Mouse (Mus musculus) limb, embryonic 15.5 days (tissue): ENCODE measurements around the gene Bub1b. TPM values are rescaled to one million over a fixed set of nuclear protein-coding genes. Genes with fewer than 3 reads are reported as not detected.

Experiments
- ATAC-seq: fragments of 200-750 bp; cut with Nextera tagmentation; 2 replicates; pipeline ENCODE4 v1.8.0; 2017; ENCODE audit warnings: low read depth, moderate TSS enrichment; ENCODE audit not compliant: insufficient number of reproducible peaks, low FRiP score, low TSS enrichment
- H3K27ac ChIP-seq: fragments of 300-500 bp; sonication (generic); 2 replicates; pipeline ENCODE4 v1.5.1; 2015; ENCODE audit warnings: moderate library complexity, mild to moderate bottlenecking, inconsistent platforms
- H3K27me3 ChIP-seq: fragments of 300-500 bp; sonication (generic); 2 replicates; pipeline ENCODE4 v1.6.1; 2015; ENCODE audit warnings: inconsistent platforms
- H3K36me3 ChIP-seq: fragments of 300-500 bp; sonication (generic); 2 replicates; pipeline ENCODE4 v1.6.1; 2015; ENCODE audit warnings: inconsistent platforms
- H3K4me1 ChIP-seq: fragments of 300-500 bp; sonication (generic); 2 replicates; pipeline ENCODE4 v1.6.1; 2015; ENCODE audit warnings: inconsistent platforms
- H3K4me2 ChIP-seq: fragments of 300-500 bp; sonication (generic); 2 replicates; pipeline ENCODE4 v1.6.1; 2015; ENCODE audit warnings: mild to moderate bottlenecking, inconsistent platforms
- H3K4me3 ChIP-seq: fragments of 300-500 bp; sonication (generic); 2 replicates; pipeline ENCODE4 v1.5.1; 2015; ENCODE audit warnings: mild to moderate bottlenecking, inconsistent platforms
- H3K9ac ChIP-seq: fragments of 300-500 bp; sonication (generic); 2 replicates; pipeline ENCODE4 v1.6.1; 2015; ENCODE audit warnings: inconsistent platforms
- H3K9me3 ChIP-seq: fragments of 300-500 bp; sonication (generic); 2 replicates; pipeline ENCODE4 v1.6.1; 2016; ENCODE audit warnings: inconsistent platforms
- WGBS: fragments of 180-500 bp; shearing (Covaris S2); methylation state at CpG from one replicate; pipeline ENCODE4 v1.1.7; 2015; 5-methylcytosine and 5-hydroxymethylcytosine counted together
- polyA plus RNA-seq: library from polyadenylated mRNA; unstranded; fragments of >200 nt; fragmentation: Nextera tagmentation; extraction: Ambion mirVana; gene quantifications from 2 replicates; pipeline ENCODE4 v1.2.1, GENCODE M21; 2015

The Bub1b gene
- polyA plus RNA-seq, 1 experiment from 2014 or later, result 64.2 TPM

GRCm38 (mm10) chr2:118669785-118670184, 71.8 kb downstream of the Bub1b start:
- no peak overlapping the region for H3K27ac ChIP-seq
- H3K9ac ChIP-seq, result no peak overlapping the region
- H3K4me3 ChIP-seq, result no peak overlapping the region
- ATAC-seq, result no peak
- no peaks in the 10 kb centered on the region for H3K36me3 ChIP-seq
- H3K4me1 ChIP-seq, result peaks cover 14% of the 10 kb centered on the region
- peaks cover 25% of the 10 kb centered on the region for H3K27me3 ChIP-seq
- H3K4me2 ChIP-seq, result no peak overlapping the region
- 18% methylated on average over 2 of the region's 2 CpGs for WGBS
- no peaks in the 10 kb centered on the region for H3K9me3 ChIP-seq

GRCm38 (mm10) chr2:118671728-118672127, 73.7 kb downstream of the Bub1b start:
- Histone ChIP-seq H3K4me2 (no peak overlapping the region), H3K9ac (no peak overlapping the region), H3K4me3 (no peak overlapping the region), H3K4me1 (peaks cover 15% of the 10 kb centered on the region), H3K9me3 (no peaks in the 10 kb centered on the region), H3K27ac (no peak overlapping the region), H3K27me3 (peaks cover 43% of the 10 kb centered on the region), H3K36me3 (no peaks in the 10 kb centered on the region)
- 32% methylated on average over 1 of the region's 1 CpGs for WGBS
- no peak for ATAC-seq

- H3K4me2 ChIP-seq, result no peak overlapping the region
- peaks cover 24% of the 10 kb centered on the region for H3K4me1 ChIP-seq
- H3K9ac ChIP-seq, result no peak overlapping the region
- WGBS, result 19% methylated on average over 15 of the region's 15 CpGs
- no peak overlapping the region for H3K27ac ChIP-seq
- no peak overlapping the region for H3K4me3 ChIP-seq
- H3K9me3 ChIP-seq, result no peaks in the 10 kb centered on the region
- ATAC-seq, result no peak
- H3K27me3 ChIP-seq, result peaks cover 65% of the 10 kb centered on the region
- H3K36me3 ChIP-seq, result no peaks in the 10 kb centered on the region
Observed at GRCm38 (mm10) chr2:118673686-118674465, 75.9 kb downstream of the Bub1b start.

GRCm38 (mm10) chr2:118674500-118674899, 76.5 kb downstream of the Bub1b start:
- Histone ChIP-seq H3K4me2 (no peak overlapping the region), H3K4me1 (peaks cover 17% of the 10 kb centered on the region), H3K27me3 (peaks cover 71% of the 10 kb centered on the region), H3K36me3 (no peaks in the 10 kb centered on the region), H3K9me3 (no peaks in the 10 kb centered on the region), H3K9ac (no peak overlapping the region), H3K4me3 (no peak overlapping the region), H3K27ac (no peak overlapping the region)
- 11% methylated on average over 7 of the region's 7 CpGs for WGBS
- no peak for ATAC-seq

DNA sequence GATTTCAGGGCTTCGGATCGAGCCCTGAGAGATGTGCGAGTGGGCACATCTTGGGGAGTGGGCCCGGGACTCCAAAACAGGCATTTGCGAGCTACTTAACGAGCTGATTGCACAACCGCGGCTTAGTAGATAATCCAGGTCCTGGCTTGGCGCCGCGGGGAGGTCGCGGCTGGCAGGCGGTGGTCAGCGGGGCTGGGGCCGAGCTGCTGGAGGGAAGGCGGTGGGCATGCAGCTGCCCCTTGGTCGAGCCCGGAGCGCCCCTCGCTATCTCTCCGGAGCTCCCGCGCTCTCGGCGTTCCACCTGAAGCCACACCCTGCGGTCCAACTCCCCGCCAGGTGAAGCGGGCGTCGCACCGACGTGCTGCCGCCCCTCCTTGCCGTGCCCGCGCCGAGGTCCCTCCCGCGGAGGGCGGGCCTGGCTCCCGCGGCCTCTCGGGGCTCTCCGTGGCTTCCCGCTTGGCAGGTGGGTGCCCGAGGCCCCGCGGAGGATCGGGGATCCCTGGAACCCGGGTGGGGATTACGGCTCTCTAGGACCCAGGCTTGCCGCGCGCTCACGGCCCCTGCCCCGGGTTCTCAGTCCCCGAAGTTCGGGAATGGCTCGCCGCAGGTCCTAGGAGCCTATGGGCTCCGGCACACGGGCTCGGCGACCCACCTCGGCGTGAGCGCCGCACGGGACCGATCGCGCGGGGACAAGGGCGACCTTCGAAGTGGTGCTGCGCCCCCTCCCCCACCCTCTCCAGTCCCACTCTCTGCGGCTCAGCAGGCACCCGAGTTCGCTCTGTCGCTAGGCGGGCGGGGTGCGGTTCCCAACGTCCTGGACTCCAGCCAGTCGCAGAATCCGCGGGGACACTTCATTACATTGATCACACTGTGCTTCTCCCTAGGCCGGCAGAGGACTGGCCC, 79.1 kb downstream of the Bub1b start:
- Histone ChIP-seq H3K9me3 (no peaks in the 10 kb centered on the region), H3K27ac (no peak overlapping the region; the same call in 1 of the 2 replicates), H3K36me3 (no peaks in the 10 kb centered on the region), H3K4me1 (peaks cover 13% of the 10 kb centered on the region), H3K4me3 (peak overlapping the region; percentile 54), H3K9ac (peak overlapping the region; percentile 41; the same call in 1 of the 2 replicates), H3K27me3 (peaks cover 76% of the 10 kb centered on the region), H3K4me2 (peak overlapping the region; percentile 96)
- no peak for ATAC-seq
- under 1% methylated on average over 89 of the region's 89 CpGs for WGBS

DNA sequence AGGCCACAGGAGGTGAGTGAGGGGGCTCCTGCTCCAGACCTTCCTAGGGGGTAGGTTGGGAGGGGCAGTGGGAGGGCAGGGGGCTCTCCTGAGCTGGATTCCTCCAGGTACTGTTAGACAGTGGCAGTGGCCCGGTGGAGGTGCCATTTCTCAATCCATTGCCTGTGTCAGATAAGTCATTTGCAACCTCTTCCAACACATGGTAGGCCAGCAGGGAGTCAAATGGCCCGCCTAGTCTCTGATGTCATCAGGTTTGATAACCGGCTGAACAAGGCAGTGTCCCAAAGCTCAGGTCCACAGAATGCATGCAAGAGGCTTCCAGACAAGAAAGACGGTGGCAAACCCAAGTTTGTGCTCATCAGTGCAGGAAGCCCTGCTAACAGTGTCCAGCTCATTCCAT, 79.8 kb downstream of the Bub1b start:
- Histone ChIP-seq H3K36me3 (no peaks in the 10 kb centered on the region), H3K27ac (no peak overlapping the region), H3K4me1 (peaks cover 13% of the 10 kb centered on the region), H3K9ac (no peak overlapping the region), H3K4me2 (peak overlapping the region; percentile 96), H3K27me3 (peaks cover 71% of the 10 kb centered on the region), H3K4me3 (peak overlapping the region; percentile 54), H3K9me3 (no peaks in the 10 kb centered on the region)
- ATAC-seq, result no peak
- WGBS, result 14% methylated on average over 4 of the region's 4 CpGs

GRCm38 (mm10) chr2:118679577-118679976, 81.6 kb downstream of the Bub1b start:
- Histone ChIP-seq H3K9me3 (no peaks in the 10 kb centered on the region), H3K4me1 (peaks cover 13% of the 10 kb centered on the region), H3K4me2 (no peak overlapping the region), H3K27me3 (peaks cover 53% of the 10 kb centered on the region), H3K36me3 (no peaks in the 10 kb centered on the region), H3K4me3 (no peak overlapping the region), H3K27ac (no peak overlapping the region), H3K9ac (no peak overlapping the region)
- WGBS, result 81% methylated on average over 3 of the region's 3 CpGs
- ATAC-seq, result no peak

DNA sequence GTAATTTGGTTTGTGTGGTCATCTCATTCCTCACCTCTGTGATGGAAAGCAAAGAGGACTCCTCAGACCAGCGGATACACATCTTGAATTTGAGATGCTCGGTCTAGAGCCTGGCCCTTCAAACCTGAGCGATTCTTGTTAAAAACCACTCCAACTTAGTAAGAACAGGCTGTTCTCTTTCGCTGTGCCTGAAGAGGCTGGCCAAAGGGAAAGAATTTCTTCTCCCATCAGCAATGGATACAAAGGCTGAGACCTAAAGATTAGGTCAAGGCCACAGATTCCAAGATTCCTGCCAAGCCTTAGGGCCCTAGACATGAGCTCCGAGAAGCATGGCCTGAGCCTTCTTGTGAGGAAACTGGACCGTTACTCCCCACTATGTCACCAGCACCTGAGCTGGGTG, 82.9 kb downstream of the Bub1b start:
- H3K36me3 ChIP-seq, result no peaks in the 10 kb centered on the region
- no peaks in the 10 kb centered on the region for H3K9me3 ChIP-seq
- 91% methylated on average over 6 of the region's 6 CpGs for whole genome bisulfite sequencing
- peaks cover 41% of the 10 kb centered on the region for H3K27me3 ChIP-seq
- no peak overlapping the region for H3K4me3 ChIP-seq
- no peak overlapping the region for H3K9ac ChIP-seq
- no peak for ATAC-seq
- H3K27ac ChIP-seq, result no peak overlapping the region
- H3K4me1 ChIP-seq, result peaks cover 13% of the 10 kb centered on the region
- no peak overlapping the region for H3K4me2 ChIP-seq

DNA sequence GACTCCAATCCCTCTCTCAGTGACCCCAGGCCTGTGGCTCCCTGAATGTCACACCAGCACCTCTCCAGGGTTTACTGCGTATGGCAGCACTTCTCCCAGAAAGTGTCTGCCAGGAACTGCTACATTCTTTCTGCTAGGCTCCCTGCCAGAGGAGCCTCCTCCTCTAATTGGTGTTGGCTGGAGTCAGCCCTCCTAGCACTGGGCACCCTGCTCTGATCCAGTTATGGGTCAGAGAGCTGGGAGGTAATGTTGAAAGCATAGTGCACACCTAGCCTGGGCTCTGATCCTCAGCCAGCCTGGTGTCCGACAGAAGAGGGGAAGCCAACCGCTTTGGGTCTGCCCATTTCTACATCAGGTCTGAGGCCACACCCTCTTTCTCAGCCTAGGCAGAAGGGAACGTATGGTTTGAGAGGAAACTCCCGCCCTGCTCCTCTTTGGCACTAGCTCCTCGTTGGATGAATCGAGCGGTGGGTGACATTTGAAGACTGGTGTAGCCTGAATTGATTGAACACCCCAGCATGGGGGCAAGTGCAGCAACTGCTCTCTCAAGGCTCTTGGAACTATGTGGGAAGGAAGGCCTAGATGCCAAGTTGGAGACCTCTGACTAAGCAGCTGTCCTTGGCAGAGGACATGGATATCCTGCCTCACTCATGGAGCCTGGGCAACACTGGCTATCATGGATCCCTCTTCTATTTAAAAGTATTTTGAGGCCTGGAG, 84.7 kb downstream of the Bub1b start:
- 0 out of 2 replicates have a peak, but pooled peaks have one; percentile 52 for ATAC-seq
- WGBS, result 33% methylated on average over 8 of the region's 8 CpGs

GRCm38 (mm10) chr2:118685088-118685487, 87.1 kb downstream of the Bub1b start:
- no peak overlapping the region for H3K9ac ChIP-seq
- no peak for ATAC-seq
- no peaks in the 10 kb centered on the region for H3K9me3 ChIP-seq
- H3K36me3 ChIP-seq, result no peaks in the 10 kb centered on the region
- H3K27me3 ChIP-seq, result no peaks in the 10 kb centered on the region; the same call in 1 of the 2 replicates
- H3K4me2 ChIP-seq, result no peak overlapping the region
- H3K4me3 ChIP-seq, result no peak overlapping the region
- no peaks in the 10 kb centered on the region for H3K4me1 ChIP-seq
- no peak overlapping the region for H3K27ac ChIP-seq
- WGBS, result 83% methylated on average over 4 of the region's 4 CpGs

More for the DNA sequence above, 84.7 kb downstream of the Bub1b start:
- Histone ChIP-seq H3K4me2 (no peak overlapping the region), H3K9ac (no peak overlapping the region), H3K27ac (no peak overlapping the region), H3K36me3 (no peaks in the 10 kb centered on the region), H3K4me3 (no peak overlapping the region), H3K4me1 (no peaks in the 10 kb centered on the region), H3K9me3 (no peaks in the 10 kb centered on the region), H3K27me3 (peaks cover 23% of the 10 kb centered on the region)

GRCm38 (mm10) chr2:118686693-118687092, 88.7 kb downstream of the Bub1b start:
- 72% methylated on average over 8 of the region's 8 CpGs for WGBS

More at GRCm38 (mm10) chr2:118686693-118687092, 88.7 kb downstream of the Bub1b start:
- Histone ChIP-seq H3K27ac (no peak overlapping the region), H3K36me3 (no peaks in the 10 kb centered on the region), H3K9ac (no peak overlapping the region), H3K27me3 (no peaks in the 10 kb centered on the region), H3K4me1 (no peaks in the 10 kb centered on the region), H3K4me2 (no peak overlapping the region), H3K9me3 (no peaks in the 10 kb centered on the region), H3K4me3 (no peak overlapping the region)
- ATAC-seq, result no peak
